Comparison of ENCODE assay signal across 13 mouse cellular contexts in genomic region chr4:84203680-84204079, GRCm38 (mm10).
DNase-seq lines count a peak whose midpoint lies in the region; ATAC-seq and TF ChIP-seq lines count a peak whose summit lies in the region.
"Had no signal": no experiment of that assay in that cellular context is flagged by ENCODE, and none has a peak within 500 bp of the region (broad histone marks: within the 10 kb centered on the region; RNA-seq: fewer than 3 reads in every experiment).

No protein-coding gene starts in this region.

- 68% methylated on average over 1 of the region's 1 CpGs for WGBS in midbrain, embryonic 11.5 days
- WGBS in midbrain, embryonic 16.5 days: 80% methylated on average over 1 of the region's 1 CpGs
- WGBS in midbrain, embryonic 15.5 days: 83% methylated on average over 1 of the region's 1 CpGs

- H3K27me3 ChIP-seq in midbrain, embryonic 11.5 days (ENCODE audit: control insufficient read depth, insufficient read depth, low read length): no peaks in the 10 kb centered on the region
- no peaks in the 10 kb centered on the region for H3K27me3 ChIP-seq in midbrain, embryonic 16.5 days (ENCODE audit: control insufficient read depth, insufficient read depth, low read depth, low read length)
- no peaks in the 10 kb centered on the region for H3K27me3 ChIP-seq in midbrain, embryonic 15.5 days (replicated peaks)
- H3K27me3 ChIP-seq: kidney, embryonic 15.5 days had no signal

- no peak for ATAC-seq in midbrain, embryonic 11.5 days (ENCODE audit: low FRiP score)
- no peak for ATAC-seq in midbrain, embryonic 16.5 days
- no peak for ATAC-seq in midbrain, embryonic 15.5 days (replicated peaks)

- no peak overlapping the region for H3K4me2 ChIP-seq in midbrain, embryonic 11.5 days
- H3K4me2 ChIP-seq in midbrain, embryonic 16.5 days (ENCODE audit: low read length): no peak overlapping the region
- H3K4me2 ChIP-seq in midbrain, embryonic 15.5 days: no peak overlapping the region
- H3K4me2 ChIP-seq: kidney, embryonic 15.5 days had no signal

- no peaks in the 10 kb centered on the region for H3K9me3 ChIP-seq in midbrain, embryonic 11.5 days (ENCODE audit: control insufficient read depth, low read length)
- H3K9me3 ChIP-seq in midbrain, embryonic 16.5 days (replicated peaks; ENCODE audit: control insufficient read depth, low read length, poor library complexity, severe bottlenecking): no peaks in the 10 kb centered on the region
- H3K9me3 ChIP-seq in midbrain, embryonic 15.5 days: no peaks in the 10 kb centered on the region
- H3K9me3 ChIP-seq: kidney, embryonic 15.5 days had no signal

- H3K36me3 ChIP-seq in midbrain, embryonic 11.5 days (ENCODE audit: control insufficient read depth, insufficient read depth, low read length): no peaks in the 10 kb centered on the region
- H3K36me3 ChIP-seq in midbrain, embryonic 16.5 days (ENCODE audit: control insufficient read depth, insufficient read depth, low read length): no peaks in the 10 kb centered on the region
- H3K36me3 ChIP-seq in midbrain, embryonic 15.5 days (replicated peaks): no peaks in the 10 kb centered on the region
- H3K36me3 ChIP-seq: kidney, embryonic 15.5 days had no signal

- TF ChIP-seq CTCF in gastrocnemius, adult 2 months (IDR thresholded peaks at IDR 0.05): no peak

- H3K4me1 ChIP-seq in midbrain, embryonic 11.5 days (ENCODE audit: control insufficient read depth, insufficient read depth, low read length): peaks cover 5% of the 10 kb centered on the region
- H3K4me1 ChIP-seq in midbrain, embryonic 16.5 days (ENCODE audit: control insufficient read depth, insufficient read depth, low read length): no peaks in the 10 kb centered on the region
- H3K4me1 ChIP-seq in midbrain, embryonic 15.5 days: peaks cover 3% of the 10 kb centered on the region

- intact Hi-C loops in gastrocnemius, adult 2 months (cut with DNase I): no loop called here
- intact Hi-C loops in left cerebral cortex, postnatal 36 days (cut with DNase I): no loop called here

- H3K27ac ChIP-seq in gastrocnemius, adult 2 months: no peak overlapping the region
- no peak overlapping the region for H3K27ac ChIP-seq in midbrain, embryonic 11.5 days (ENCODE audit: low read depth, low read length)
- no peak overlapping the region for H3K27ac ChIP-seq in midbrain, embryonic 16.5 days (ENCODE audit: low read length)
- no peak overlapping the region for H3K27ac ChIP-seq in midbrain, embryonic 15.5 days
- H3K27ac ChIP-seq: kidney, embryonic 15.5 days; liver, embryonic 14.5 days had no signal

- H3K9ac ChIP-seq in midbrain, embryonic 11.5 days (ENCODE audit: low read length): no peak overlapping the region
- no peak overlapping the region for H3K9ac ChIP-seq in midbrain, embryonic 16.5 days (ENCODE audit: low read depth, low read length)
- no peak overlapping the region for H3K9ac ChIP-seq in midbrain, embryonic 15.5 days
- H3K9ac ChIP-seq: kidney, embryonic 15.5 days; liver, embryonic 14.5 days had no signal

- DNase-seq in gastrocnemius, adult 2 months: peak; percentile 40
- no peak for DNase-seq in gastrocnemius, postnatal 4 days (ENCODE audit: low spot score in 2 of 2)
- peak; percentile 75 for DNase-seq in midbrain, embryonic 11.5 days (ENCODE audit: low spot score, missing footprints)
- DNase-seq in adrenal gland, postnatal 10 days: peak; percentile 19
- peak; percentile 63 for DNase-seq in skeletal muscle tissue, adult 2 months (ENCODE audit: low read depth, low spot score)
- no peak for DNase-seq in left cerebral cortex, postnatal 36 days (ENCODE audit: low spot score in 2 of 2)
- DNase-seq: cerebellum, postnatal 25 days; right cerebral cortex, postnatal 25 days; thymus, postnatal 36 days had no signal

- H3K4me3 ChIP-seq in gastrocnemius, adult 2 months: no peak overlapping the region
- H3K4me3 ChIP-seq in midbrain, embryonic 11.5 days (ENCODE audit: low read depth, low read length): no peak overlapping the region
- H3K4me3 ChIP-seq in midbrain, embryonic 16.5 days (ENCODE audit: low read depth, low read length): no peak overlapping the region
- no peak overlapping the region for H3K4me3 ChIP-seq in midbrain, embryonic 15.5 days
- H3K4me3 ChIP-seq: kidney, embryonic 15.5 days had no signal

Comparison
In these comparisons a context has a peak if more than half of its experiments do, and no peak if none do; other contexts are left out.
1. DNase-seq: peak in gastrocnemius, adult 2 months (single experiment), midbrain, embryonic 11.5 days (single experiment), adrenal gland, postnatal 10 days (single experiment) and skeletal muscle tissue, adult 2 months (single experiment); none in gastrocnemius, postnatal 4 days (0 of 2) and left cerebral cortex, postnatal 36 days (0 of 2).